Mouse (Mus musculus) hindbrain, embryonic 16.5 days (tissue): ENCODE results near the gene Nr5a1. TPM values are rescaled to one million over a fixed set of nuclear protein-coding genes. Genes with fewer than 3 reads are reported as not detected.

Source experiments
- ATAC-seq: fragments of 200-750 bp; cut with Nextera tagmentation; 2 replicates; pipeline ENCODE4 v1.8.0; 2017; ENCODE audit warnings: moderate TSS enrichment, moderate library complexity
- H3K27ac ChIP-seq: fragments of 300-500 bp; sonication (generic); 2 replicates; pipeline ENCODE4 v1.5.1; 2014; ENCODE audit warnings: low read depth, mild to moderate bottlenecking, control low read depth, low read length, moderate library complexity
- H3K27me3 ChIP-seq: fragments of 300-500 bp; sonication (generic); replicated peaks from 2 replicates; pipeline ENCODE4 v1.6.1; 2014; ENCODE audit warnings: low read length; ENCODE audit not compliant: control insufficient read depth, insufficient read depth
- H3K36me3 ChIP-seq: fragments of 300-500 bp; sonication (generic); 2 replicates; pipeline ENCODE4 v1.6.1; 2014; ENCODE audit warnings: mild to moderate bottlenecking, low read length, moderate library complexity, mixed read lengths; ENCODE audit not compliant: control insufficient read depth, insufficient read depth
- H3K4me1 ChIP-seq: fragments of 300-500 bp; sonication (generic); 2 replicates; pipeline ENCODE4 v1.6.1; 2014; ENCODE audit warnings: low read depth, low read length; ENCODE audit not compliant: control insufficient read depth, insufficient read depth
- H3K4me2 ChIP-seq: fragments of 300-500 bp; sonication (generic); 2 replicates; pipeline ENCODE4 v1.6.1; 2014; ENCODE audit warnings: mild to moderate bottlenecking, low read length, control low read depth, moderate library complexity
- H3K4me3 ChIP-seq: fragments of 300-500 bp; sonication (generic); 2 replicates; pipeline ENCODE4 v1.5.1; 2014; ENCODE audit warnings: mild to moderate bottlenecking, low read length, control low read depth, moderate library complexity
- H3K9ac ChIP-seq: fragments of 300-500 bp; sonication (generic); 2 replicates; pipeline ENCODE4 v1.6.1; 2014; ENCODE audit warnings: low read depth, mild to moderate bottlenecking, control low read depth, low read length, moderate library complexity
- H3K9me3 ChIP-seq: fragments of 300-500 bp; sonication (generic); 2 replicates; pipeline ENCODE4 v1.6.1; 2014; ENCODE audit warnings: mild to moderate bottlenecking, low read length, moderate library complexity; ENCODE audit not compliant: control insufficient read depth
- WGBS: fragments of 180-500 bp; shearing (Covaris S2); extraction: QIAGEN DNeasy Blood & Tissue Kit; methylation state at CpG from one replicate; pipeline ENCODE4 v1.1.7; 2014; 5-methylcytosine and 5-hydroxymethylcytosine counted together
- polyA plus RNA-seq: library from polyadenylated mRNA; unstranded; fragments of >200 nt; fragmentation: Nextera tagmentation; extraction: Ambion mirVana; gene quantifications from 2 replicates; pipeline ENCODE4 v1.2.1, GENCODE M21; 2015

Gene Nr5a1
- 0.16 TPM in 1 of 2 replicates, not detected in the other for polyA plus RNA-seq

DNA sequence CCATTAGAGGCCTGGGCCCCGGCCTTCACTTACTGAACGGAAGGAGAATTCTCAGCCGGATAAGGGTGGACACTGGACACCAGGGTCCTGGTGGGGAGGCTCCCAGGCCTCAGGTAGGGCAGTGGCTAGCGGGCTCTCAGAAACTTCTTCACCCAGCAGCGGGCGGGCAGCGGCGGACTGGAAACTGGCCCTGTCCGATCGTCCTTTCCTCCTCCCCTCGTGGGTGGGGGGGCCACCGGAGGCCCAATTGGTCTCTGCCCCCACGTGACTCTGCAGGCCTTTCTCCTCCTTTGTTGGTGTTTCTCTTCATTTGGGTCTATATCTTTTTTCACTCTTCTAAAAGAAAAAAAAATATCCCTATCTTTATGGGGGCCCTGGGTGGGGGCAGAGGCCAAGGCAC lies at the start of gene Nr5a1:
Gene Nr5a1 (minus strand): TSS at position 219 of the 400 bp plus-strand sequence.
- no peaks in the 10 kb centered on the region for H3K36me3 ChIP-seq
- H3K27me3 ChIP-seq = peaks cover 31% of the 10 kb centered on the region
- H3K27ac ChIP-seq = no peak within 1 kb of the TSS
- WGBS = 91% methylated on average over 13 of the region's 13 CpGs
- no peaks in the 10 kb centered on the region for H3K9me3 ChIP-seq
- no peak for ATAC-seq
- H3K4me1 ChIP-seq = peaks cover 12% of the 10 kb centered on the region
- no peak within 1 kb of the TSS for H3K9ac ChIP-seq
- no peak within 1 kb of the TSS for H3K4me3 ChIP-seq
- no peak within 1 kb of the TSS for H3K4me2 ChIP-seq

GRCm38 (mm10) chr2:38739847-38740246 lies 25.5 kb upstream of the Nr5a1 start:
- H3K9ac ChIP-seq = no peak overlapping the region
- no peaks in the 10 kb centered on the region; the same call in 1 of the 2 replicates for H3K4me1 ChIP-seq
- no peaks in the 10 kb centered on the region for H3K9me3 ChIP-seq
- ATAC-seq = no peak; the same call in 1 of the 2 replicates
- no peak overlapping the region for H3K4me2 ChIP-seq
- H3K27ac ChIP-seq = no peak overlapping the region
- WGBS = 90% methylated on average over 3 of the region's 3 CpGs
- H3K4me3 ChIP-seq = no peak overlapping the region
- no peaks in the 10 kb centered on the region for H3K27me3 ChIP-seq
- H3K36me3 ChIP-seq = no peaks in the 10 kb centered on the region; the same call in 1 of the 2 replicates

DNA sequence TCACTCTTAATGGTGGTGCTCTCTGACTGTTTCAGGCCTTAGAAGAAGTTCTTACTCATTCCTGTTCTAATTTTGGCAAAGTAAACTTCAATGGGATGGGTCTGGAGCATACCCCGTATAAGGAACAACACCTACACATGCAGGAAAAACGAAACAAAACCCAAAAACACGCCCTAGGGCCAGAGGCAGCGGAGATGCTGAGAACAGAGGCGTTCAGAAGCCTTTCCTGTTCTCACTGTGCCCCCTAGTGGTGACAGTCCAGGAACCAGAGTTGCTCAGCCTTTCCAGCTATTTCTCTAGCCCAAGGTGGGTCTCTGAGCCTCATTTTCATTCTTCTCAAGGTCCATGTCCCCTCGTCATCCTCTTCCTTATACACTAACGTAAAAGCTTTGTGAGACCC lies 25.1 kb upstream of the Nr5a1 start:
- H3K36me3 ChIP-seq = no peaks in the 10 kb centered on the region; the same call in 1 of the 2 replicates
- no peak overlapping the region for H3K27ac ChIP-seq
- no peaks in the 10 kb centered on the region for H3K27me3 ChIP-seq
- peak; percentile 69 for ATAC-seq
- no peaks in the 10 kb centered on the region; the same call in 1 of the 2 replicates for H3K4me1 ChIP-seq
- 25% methylated on average over 7 of the region's 7 CpGs for WGBS
- H3K9ac ChIP-seq = no peak overlapping the region
- H3K4me2 ChIP-seq = no peak overlapping the region
- no peaks in the 10 kb centered on the region for H3K9me3 ChIP-seq
- no peak overlapping the region for H3K4me3 ChIP-seq

GRCm38 (mm10) chr2:38738601-38739301 lies 24.4 kb upstream of the Nr5a1 start:
- Histone ChIP-seq H3K4me3 (no peak overlapping the region), H3K4me2 (no peak overlapping the region), H3K27me3 (no peaks in the 10 kb centered on the region), H3K9me3 (no peaks in the 10 kb centered on the region), H3K9ac (no peak overlapping the region), H3K4me1 (no peaks in the 10 kb centered on the region), H3K36me3 (no peaks in the 10 kb centered on the region; the same call in 1 of the 2 replicates), H3K27ac (no peak overlapping the region)
- WGBS = 82% methylated on average over 14 of the region's 14 CpGs
- peak; percentile 14; the same call in 1 of the 2 replicates for ATAC-seq

DNA sequence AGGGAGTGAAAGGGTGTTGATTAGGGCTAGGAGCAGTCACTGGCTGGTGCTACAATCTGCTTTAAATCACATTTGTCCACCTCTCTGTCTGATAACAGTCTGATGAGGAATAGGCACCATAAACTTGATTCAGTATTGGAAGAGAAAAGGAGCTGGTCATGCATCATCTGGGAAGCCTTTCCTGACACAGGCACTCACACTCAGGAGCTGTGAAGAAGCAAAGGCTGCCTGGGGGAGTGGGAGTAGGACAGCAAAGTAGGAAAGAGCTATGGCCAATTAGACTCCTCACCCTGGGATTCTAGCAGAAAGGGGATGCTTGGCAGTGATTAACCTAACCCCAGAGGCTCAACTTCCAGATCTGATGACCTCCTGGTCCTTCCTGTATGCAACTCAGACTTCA lies 21.4 kb upstream of the Nr5a1 start:
- no peak overlapping the region for H3K4me3 ChIP-seq
- no peak for ATAC-seq

GRCm38 (mm10) chr2:38734721-38735120 lies 20.4 kb upstream of the Nr5a1 start:
- no peak for ATAC-seq
- H3K4me1 ChIP-seq = no peaks in the 10 kb centered on the region
- no peak overlapping the region for H3K4me2 ChIP-seq
- WGBS = 56% methylated on average over 5 of the region's 5 CpGs
- no peaks in the 10 kb centered on the region for H3K27me3 ChIP-seq
- no peak overlapping the region for H3K4me3 ChIP-seq
- no peak overlapping the region for H3K9ac ChIP-seq
- H3K9me3 ChIP-seq = no peaks in the 10 kb centered on the region
- H3K36me3 ChIP-seq = no peaks in the 10 kb centered on the region
- no peak overlapping the region for H3K27ac ChIP-seq

More for the DNA sequence above, 21.4 kb upstream of the Nr5a1 start:
- no peak overlapping the region for H3K4me2 ChIP-seq
- no peaks in the 10 kb centered on the region for H3K4me1 ChIP-seq
- H3K27me3 ChIP-seq = no peaks in the 10 kb centered on the region
- no peaks in the 10 kb centered on the region; the same call in 1 of the 2 replicates for H3K36me3 ChIP-seq
- H3K27ac ChIP-seq = no peak overlapping the region
- no peaks in the 10 kb centered on the region for H3K9me3 ChIP-seq
- H3K9ac ChIP-seq = no peak overlapping the region

GRCm38 (mm10) chr2:38730331-38730827 lies 16.0 kb upstream of the Nr5a1 start:
- no peak overlapping the region for H3K9ac ChIP-seq
- no peak overlapping the region for H3K27ac ChIP-seq
- H3K4me2 ChIP-seq = no peak overlapping the region
- H3K9me3 ChIP-seq = no peaks in the 10 kb centered on the region
- no peaks in the 10 kb centered on the region for H3K4me1 ChIP-seq
- 83% methylated on average over 6 of the region's 6 CpGs for WGBS
- no peak overlapping the region for H3K4me3 ChIP-seq
- ATAC-seq = no peak
- 0 out of 2 replicates have a peak, but pooled peaks cover 3% of the 10 kb centered on the region for H3K36me3 ChIP-seq
- H3K27me3 ChIP-seq = no peaks in the 10 kb centered on the region; the same call in 1 of the 2 replicates

DNA sequence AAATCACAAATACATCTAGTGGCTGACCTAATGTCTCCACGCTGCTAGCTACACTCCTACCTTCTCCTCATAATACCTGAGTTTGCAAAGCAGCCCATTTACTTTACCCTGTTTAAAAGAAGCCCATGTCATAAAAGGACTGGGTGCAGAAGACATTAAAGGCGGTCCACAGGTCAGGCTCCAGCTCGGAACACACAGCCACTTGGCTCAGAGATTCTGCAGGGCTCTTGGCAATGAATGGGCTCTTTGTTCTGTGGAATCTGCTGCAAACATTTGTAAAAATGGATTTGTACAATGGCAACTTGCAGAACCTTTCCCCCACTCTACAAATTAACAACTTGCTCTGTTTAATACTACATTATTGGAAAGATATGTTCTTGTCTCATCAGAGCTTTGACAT lies 11.1 kb upstream of the Nr5a1 start:
- H3K27ac ChIP-seq = no peak overlapping the region
- H3K9ac ChIP-seq = no peak overlapping the region
- 0 out of 2 replicates have a peak, but pooled peaks cover 3% of the 10 kb centered on the region for H3K36me3 ChIP-seq
- H3K9me3 ChIP-seq = no peaks in the 10 kb centered on the region
- peaks cover 3% of the 10 kb centered on the region for H3K4me1 ChIP-seq
- H3K4me3 ChIP-seq = no peak overlapping the region
- no peaks in the 10 kb centered on the region; the same call in 1 of the 2 replicates for H3K27me3 ChIP-seq
- no peak for ATAC-seq
- WGBS = 45% methylated on average over 3 of the region's 3 CpGs
- H3K4me2 ChIP-seq = no peak overlapping the region

DNA sequence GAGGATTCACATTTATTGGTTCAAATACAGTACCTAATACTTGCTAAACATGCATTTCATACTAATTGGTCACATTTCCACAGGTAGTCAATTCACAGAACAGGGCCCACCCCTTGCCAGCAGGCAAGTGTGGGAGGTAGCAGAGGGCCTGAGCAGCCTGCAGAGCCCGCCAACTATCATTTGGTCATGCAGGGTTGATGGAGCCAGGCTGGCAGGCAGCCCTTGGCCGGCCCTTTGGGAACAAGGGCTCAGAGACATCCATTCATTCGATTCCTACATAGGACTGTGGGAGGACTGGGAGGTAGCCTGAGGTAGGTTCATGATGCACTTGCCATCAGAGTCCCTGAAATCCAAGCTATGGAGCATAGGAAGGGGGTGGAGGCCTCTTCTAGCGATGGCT lies 9.0 kb upstream of the Nr5a1 start:
- 78% methylated on average over 4 of the region's 4 CpGs for WGBS

More for the DNA sequence above, 9.0 kb upstream of the Nr5a1 start:
- peak; percentile 68; the same call in 1 of the 2 replicates for ATAC-seq
- peaks cover 3% of the 10 kb centered on the region for H3K4me1 ChIP-seq
- no peak overlapping the region for H3K4me2 ChIP-seq
- H3K27ac ChIP-seq = no peak overlapping the region
- 0 out of 2 replicates have a peak, but pooled peaks cover 3% of the 10 kb centered on the region for H3K36me3 ChIP-seq
- no peaks in the 10 kb centered on the region for H3K9me3 ChIP-seq
- no peak overlapping the region for H3K9ac ChIP-seq
- no peak overlapping the region for H3K4me3 ChIP-seq
- no peaks in the 10 kb centered on the region; the same call in 1 of the 2 replicates for H3K27me3 ChIP-seq
